Mouse (Mus musculus) mouse trophoblast stem cell (cell line): ENCODE data around the gene Olfr716.
"Not testable (repeated sequence)": the region's sequence is repeated elsewhere in the genome, so short reads cannot be mapped to it uniquely, and the experiment has no call there.

Experiments
- in situ Hi-C, 2 experiments: fragments of 300-500 bp; cut with MseI, MboI; formaldehyde crosslinking; loops; 2 replicates in 1 of 2; 3 replicates in 1 of 2; pipeline ENCODE4 v1.15.1; 2025

Olfr716 gene

DNA sequence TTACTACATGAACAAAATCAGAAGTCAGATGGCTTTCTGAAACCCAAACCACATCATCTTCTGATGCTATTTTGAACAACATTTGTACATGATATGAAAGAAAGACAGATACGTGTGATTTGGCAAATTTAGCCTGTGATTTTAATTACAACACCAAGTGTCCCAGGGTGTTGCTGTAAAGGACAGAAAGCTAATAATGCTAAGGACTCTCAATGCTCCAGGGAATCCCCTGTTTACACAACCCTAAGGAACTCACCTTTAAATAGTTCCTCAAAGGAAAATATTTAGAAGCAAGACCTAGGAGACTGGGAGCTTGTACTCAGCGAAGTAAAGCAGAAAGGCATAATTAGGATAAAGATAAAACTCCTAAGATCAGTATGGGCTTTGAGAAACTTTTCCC lies at the start of gene Olfr716:
TSS of gene Olfr716 (plus strand) at position 301 of the 400 bp plus-strand sequence.
- in situ Hi-C loops = not testable (repeated sequence)

DNA sequence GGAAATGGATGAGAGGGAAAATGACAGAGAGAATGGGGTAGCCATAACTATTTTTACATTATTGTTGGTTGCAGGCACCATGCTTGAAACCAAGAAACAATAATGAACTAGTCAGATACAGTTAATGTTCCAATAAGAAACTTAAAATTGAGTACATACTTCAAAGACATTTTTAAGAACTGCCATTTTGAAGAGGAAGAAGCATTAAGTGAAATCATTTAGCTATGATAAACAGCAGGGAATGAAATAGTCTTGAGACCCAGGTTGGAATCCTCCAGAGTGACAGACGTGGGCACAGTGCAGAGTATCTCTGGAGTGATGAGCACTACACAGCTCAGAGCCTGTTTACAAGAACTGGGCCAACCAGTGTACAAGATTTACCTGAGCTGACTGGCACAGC lies 45.2 kb upstream of the Olfr716 start, which contains the start of gene Olfr17:
TSS of gene Olfr17 (plus strand) at position 301 of the 400 bp plus-strand sequence.
- in situ Hi-C loops = no loop called here

DNA sequence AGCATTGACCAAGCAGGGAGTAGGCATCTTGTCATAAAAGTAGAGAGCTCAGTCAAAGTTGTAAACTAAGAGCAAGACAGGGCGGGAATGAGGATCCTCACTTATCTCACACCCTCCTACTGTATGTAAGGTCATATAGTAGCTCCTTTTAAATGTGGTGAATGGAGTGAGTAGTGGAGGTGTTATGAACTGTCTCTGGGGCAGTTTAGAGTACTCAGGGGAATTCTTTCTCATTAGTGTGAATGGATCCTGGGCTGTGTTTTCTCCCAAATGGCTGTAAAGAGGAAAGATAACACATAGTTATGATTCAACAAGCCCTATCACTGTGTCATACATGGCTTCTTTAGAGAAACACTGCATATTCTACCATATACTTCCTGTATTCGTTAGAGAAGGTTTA lies 27.9 kb upstream of the Olfr716 start, which contains the start of gene Olfr715b:
TSS of gene Olfr715b (minus strand) at position 101 of the 400 bp plus-strand sequence.
- in situ Hi-C loops = not testable (repeated sequence)

DNA sequence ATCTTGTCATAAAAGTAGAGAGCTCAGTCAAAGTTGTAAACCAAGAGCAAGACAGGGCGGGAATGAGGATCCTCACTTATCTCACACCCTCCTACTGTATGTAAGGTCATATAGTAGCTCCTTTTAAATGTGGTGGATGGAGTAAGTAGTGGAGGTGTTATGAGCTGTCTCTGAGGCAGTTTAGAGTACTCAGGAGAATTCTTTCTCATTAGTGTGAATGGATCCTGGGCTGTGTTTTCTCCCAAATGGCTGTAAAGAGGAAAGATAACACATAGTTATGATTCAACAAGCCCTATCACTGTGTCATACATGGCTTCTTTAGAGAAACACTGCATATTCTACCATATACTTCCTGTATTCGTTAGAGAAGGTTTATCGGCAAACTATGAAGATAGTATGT lies 7.1 kb upstream of the Olfr716 start, which contains the start of gene Olfr715:
TSS of gene Olfr715 (minus strand) at position 101 of the 400 bp plus-strand sequence.
- in situ Hi-C loops = not testable (repeated sequence)

DNA sequence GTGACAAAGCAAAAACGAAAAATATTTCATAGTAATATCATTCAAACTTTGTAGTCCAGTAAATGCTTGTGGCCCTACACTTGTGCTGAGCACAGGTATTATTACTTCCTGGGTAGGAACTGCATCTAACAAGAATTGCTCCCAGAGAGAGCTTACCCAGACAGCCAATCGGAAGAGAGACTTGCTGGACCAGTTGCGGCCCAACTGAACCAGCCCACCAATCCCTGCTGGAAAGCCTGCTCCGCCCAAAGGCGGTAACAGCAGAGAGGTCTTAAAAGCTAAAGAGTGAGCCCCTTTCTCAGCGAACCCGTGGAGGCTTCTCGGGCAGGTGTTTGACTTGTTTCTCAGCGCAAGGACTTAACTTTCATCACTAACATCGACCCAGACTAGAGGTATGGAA lies 28.6 kb downstream of the Olfr716 start, which contains the start of gene Nlrp14:
TSS of gene Nlrp14 (plus strand) at position 301 of the 400 bp plus-strand sequence.
- in situ Hi-C loops = no loop called here

DNA sequence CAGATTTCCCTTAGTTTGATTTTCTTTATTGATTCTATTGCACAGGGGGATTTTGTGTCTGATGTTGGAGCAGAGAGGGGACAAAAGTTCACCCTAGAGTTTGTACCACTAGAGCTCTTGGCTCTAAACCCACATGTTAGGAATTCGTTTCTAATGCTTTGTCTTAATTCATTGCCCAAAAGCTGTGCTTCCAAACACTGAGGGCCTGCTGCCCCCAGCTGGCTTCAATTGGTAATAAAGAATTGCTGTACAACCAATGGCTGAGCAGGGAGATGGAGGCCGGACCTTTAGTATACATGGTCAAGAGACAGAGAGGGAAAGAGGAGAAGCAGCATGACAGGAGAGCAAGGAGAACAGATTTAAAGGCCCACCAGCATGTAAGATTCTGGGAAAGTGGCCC lies 42.3 kb downstream of the Olfr716 start:
- in situ Hi-C loops = no loop called here
